Mouse (Mus musculus): ENCODE data around the gene Lins1. TPM values are rescaled to one million over a fixed set of nuclear protein-coding genes. Genes with fewer than 3 reads are reported as not detected.

The Lins1 gene
- polyA plus RNA-seq, 1 experiment from 2014 or later = 24.1 TPM

DNA sequence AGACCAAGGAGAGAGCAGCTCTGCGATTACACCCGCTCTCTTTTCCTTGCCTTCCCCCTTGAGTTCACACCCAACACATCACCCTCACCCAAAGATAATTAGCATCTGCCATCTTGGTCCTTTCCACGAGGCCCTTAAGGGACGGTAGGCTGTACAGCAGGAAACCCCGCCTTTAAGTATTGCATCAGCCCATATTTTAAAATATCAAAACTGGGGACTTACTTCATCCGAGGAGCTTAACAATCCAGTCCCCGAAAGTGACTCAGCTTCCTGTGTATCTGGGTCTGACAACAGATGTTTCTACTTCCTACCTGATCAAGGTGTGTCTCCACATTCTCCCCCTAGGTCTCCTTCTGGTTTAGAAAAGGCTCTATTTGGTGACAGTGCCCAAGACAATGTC is 65.9 kb downstream of the Lins1 start:
- H3K9ac ChIP-seq = no peak overlapping the region
- 75% methylated on average over 7 of the region's 7 CpGs for WGBS
- peaks cover 24% of the 10 kb centered on the region for H3K4me1 ChIP-seq
- no peaks in the 10 kb centered on the region for H3K9me3 ChIP-seq (replicated peaks)
- H3K36me3 ChIP-seq = no peaks in the 10 kb centered on the region
- ATAC-seq (ENCODE audit: insufficient number of reproducible peaks, low FRiP score, low TSS enrichment, low read depth) = no peak
- H3K4me2 ChIP-seq (replicated peaks) = no peak overlapping the region
- no peak overlapping the region for H3K4me3 ChIP-seq (replicated peaks)
- H3K27ac ChIP-seq (replicated peaks) = no peak overlapping the region
- H3K27me3 ChIP-seq = no peaks in the 10 kb centered on the region

Other genes starting within 250 kb of the Lins1 start
- 15.8 and 17.3 TPM in 2 replicates for gene Asb7, start 293 bp upstream of the Lins1 start, polyA plus RNA-seq (2015; fragmentation: Nextera tagmentation; extraction: Ambion mirVana)
- gene Cers3, start 53.6 kb downstream of the Lins1 start, polyA plus RNA-seq (2015; fragmentation: Nextera tagmentation; extraction: Ambion mirVana) = 14.8 and 15.2 TPM in 2 replicates
- gene Adamts17, start 149.8 kb downstream of the Lins1 start, polyA plus RNA-seq (2015; fragmentation: Nextera tagmentation; extraction: Ambion mirVana) = 12.7 and 17.4 TPM in 2 replicates